Mouse (Mus musculus) layer of hippocampus, adult 9-11 months (tissue): ENCODE data around the gene Hist2h2ac.
A peak's percentile ranks its signal among the peaks of the same experiment; 100 is the strongest.
"Not testable (repeated sequence)": the region's sequence is repeated elsewhere in the genome, so short reads cannot be mapped to it uniquely, and the experiment has no call there.

Experiments
- DNase-seq: peaks from one replicate; pipeline ENCODE4 v3.0.0; 2022

Gene Hist2h2ac

GRCm38 (mm10) chr3:96248141-96249033 is 27.7 kb upstream of the Hist2h2ac start:
- no peak for DNase-seq

GRCm38 (mm10) chr3:96247356-96248140 is 26.9 kb upstream of the Hist2h2ac start:
- no peak for DNase-seq

- not testable (repeated sequence) for DNase-seq
Measured at GRCm38 (mm10) chr3:96246427-96246856, 25.8 kb upstream of the Hist2h2ac start, which contains the start of gene Hist2h3c1. Hist2h3c1 (plus strand) TSS chr3:96246685.

- DNase-seq = not testable (repeated sequence)
Measured at GRCm38 (mm10) chr3:96246018-96246417, 25.3 kb upstream of the Hist2h2ac start.

GRCm38 (mm10) chr3:96245003-96245886 is 24.6 kb upstream of the Hist2h2ac start, which contains the start of gene Hist2h2aa1:
Hist2h2aa1 (plus strand) TSS chr3:96245497.
- DNase-seq = peak; percentile 92

- DNase-seq = peak; percentile 10
Measured at GRCm38 (mm10) chr3:96243921-96244572, 23.4 kb upstream of the Hist2h2ac start.

GRCm38 (mm10) chr3:96240799-96241197 is 20.1 kb upstream of the Hist2h2ac start:
- DNase-seq = no peak

GRCm38 (mm10) chr3:96239949-96240798 is 19.5 kb upstream of the Hist2h2ac start, which contains the start of gene Hist2h2aa2:
Hist2h2aa2 (minus strand) TSS chr3:96240276.
- DNase-seq = peak; percentile 94

- DNase-seq = peak; percentile 38
Measured at GRCm38 (mm10) chr3:96238954-96239793, 18.5 kb upstream of the Hist2h2ac start, which contains the start of gene Hist2h3c2. Hist2h3c2 (minus strand) TSS chr3:96239127.

GRCm38 (mm10) chr3:96237904-96238511 is 17.3 kb upstream of the Hist2h2ac start:
- no peak for DNase-seq

- DNase-seq = no peak
Measured at GRCm38 (mm10) chr3:96237335-96237903, 16.7 kb upstream of the Hist2h2ac start.

GRCm38 (mm10) chr3:96236834-96237334 is 16.2 kb upstream of the Hist2h2ac start:
- no peak for DNase-seq

- DNase-seq = no peak
Measured at GRCm38 (mm10) chr3:96235836-96236235, 15.2 kb upstream of the Hist2h2ac start.

- DNase-seq = no peak
Measured at GRCm38 (mm10) chr3:96234914-96235313, 14.2 kb upstream of the Hist2h2ac start.

- DNase-seq = no peak
Measured at GRCm38 (mm10) chr3:96231758-96232120, 11.1 kb upstream of the Hist2h2ac start.

GRCm38 (mm10) chr3:96230910-96231757 is 10.5 kb upstream of the Hist2h2ac start:
- DNase-seq = no peak

GRCm38 (mm10) chr3:96230404-96230803 is 9.7 kb upstream of the Hist2h2ac start:
- DNase-seq = no peak

GRCm38 (mm10) chr3:96228828-96229227 is 8.1 kb upstream of the Hist2h2ac start:
- no peak for DNase-seq
